Mouse (Mus musculus) limb, embryonic 14.5 days (tissue): ENCODE data around the gene Adamts1. TPM values are rescaled to one million over a fixed set of nuclear protein-coding genes. Genes with fewer than 3 reads are reported as not detected.

Source experiments
- ATAC-seq: fragments of 200-750 bp; cut with Nextera tagmentation; 2 replicates; pipeline ENCODE4 v1.8.0; 2017; ENCODE audit warnings: low read depth, moderate number of reproducible peaks, moderate TSS enrichment; ENCODE audit not compliant: low FRiP score
- DNase-seq: peaks from one replicate; pipeline ENCODE4 v3.0.0-alpha.2; 2015; ENCODE audit warnings: low spot score
- H3K27ac ChIP-seq: fragments of 300-500 bp; sonication (generic); replicated peaks from 2 replicates; pipeline ENCODE4 v1.5.1; 2014; ENCODE audit warnings: low read depth, mild to moderate bottlenecking, low read length, moderate library complexity, mixed read lengths
- H3K27me3 ChIP-seq: fragments of 300-500 bp; sonication (generic); 2 replicates; pipeline ENCODE4 v1.6.1; 2014; ENCODE audit warnings: low read length, mixed read lengths; ENCODE audit not compliant: control insufficient read depth, insufficient read depth
- H3K36me3 ChIP-seq: fragments of 300-500 bp; sonication (generic); 2 replicates; pipeline ENCODE4 v1.6.1; 2014; ENCODE audit warnings: mild to moderate bottlenecking, low read length, moderate library complexity, mixed read lengths; ENCODE audit not compliant: control insufficient read depth, insufficient read depth
- H3K4me1 ChIP-seq: fragments of 300-500 bp; sonication (generic); 2 replicates; pipeline ENCODE4 v1.6.1; 2014; ENCODE audit warnings: antibody characterized with exemption, low read length, mixed read lengths; ENCODE audit not compliant: control insufficient read depth, insufficient read depth
- H3K4me2 ChIP-seq: fragments of 300-500 bp; sonication (generic); replicated peaks from 2 replicates; pipeline ENCODE4 v1.6.1; 2014; ENCODE audit warnings: low read depth, mild to moderate bottlenecking, low read length, moderate library complexity; ENCODE audit not compliant: severe bottlenecking
- H3K4me3 ChIP-seq: fragments of 300-500 bp; sonication (generic); replicated peaks from 2 replicates; pipeline ENCODE4 v1.5.1; 2014; ENCODE audit warnings: low read length
- H3K9ac ChIP-seq: fragments of 300-500 bp; sonication (generic); 2 replicates; pipeline ENCODE4 v1.6.1; 2014; ENCODE audit warnings: mild to moderate bottlenecking, low read depth, low read length, moderate library complexity; ENCODE audit not compliant: severe bottlenecking
- H3K9me3 ChIP-seq: fragments of 300-500 bp; sonication (generic); 2 replicates; pipeline ENCODE4 v1.6.1; 2016; ENCODE audit warnings: low read length; ENCODE audit not compliant: control insufficient read depth
- POLR2A ChIP-seq: fragments of 200-500 bp; IDR thresholded peaks from 2 replicates; pipeline ENCODE4 v1.8.0; 2012; ENCODE audit warnings: inconsistent platforms, mild to moderate bottlenecking, moderate library complexity, borderline replicate concordance; ENCODE audit not compliant: insufficient read depth, insufficient read length; ENCODE audit errors: extremely low read depth
- WGBS: fragments of 180-500 bp; shearing (Covaris S2); extraction: QIAGEN DNeasy Blood & Tissue Kit; methylation state at CpG from one replicate; pipeline ENCODE4 v1.1.7; 2014; 5-methylcytosine and 5-hydroxymethylcytosine counted together
- polyA plus RNA-seq, 2 experiments: library from polyadenylated mRNA; depleted of rRNA in 1 of 2; stranded (reverse) in 1 of 2; unstranded in 1 of 2; fragments of >200 nt; fragmentation: Nextera tagmentation in 1 of 2; extraction: Ambion mirVana in 1 of 2; gene quantifications; 2 replicates each; pipeline versions ENCODE4 v1.2.1 to v1.2.3; 2012 to 2014

Gene Adamts1
- polyA plus RNA-seq, 2 experiments = 43.0 to 43.1 TPM

- H3K4me1 ChIP-seq = peaks cover 4% of the 10 kb centered on the region; the same call in 1 of the 2 replicates
- peak overlapping the region; percentile 25; the same call in 1 of the 2 replicates for H3K4me2 ChIP-seq
- 18% methylated on average over 3 of the region's 3 CpGs for WGBS
- H3K27me3 ChIP-seq = no peaks in the 10 kb centered on the region
- TF ChIP-seq POLR2A = no peak
- H3K4me3 ChIP-seq = no peak overlapping the region
- no peaks in the 10 kb centered on the region for H3K9me3 ChIP-seq
- DNase-seq (peak; percentile 88), ATAC-seq (no peak)
- H3K36me3 ChIP-seq = no peaks in the 10 kb centered on the region
- H3K27ac ChIP-seq = no peak overlapping the region
- H3K9ac ChIP-seq = no peak overlapping the region
Measured at GRCm38 (mm10) chr16:85807072-85807471, 4.2 kb upstream of the Adamts1 start.

GRCm38 (mm10) chr16:85805581-85805980, 2.7 kb upstream of the Adamts1 start:
- no peak for DNase-seq
- peaks cover 4% of the 10 kb centered on the region; the same call in 1 of the 2 replicates for H3K4me1 ChIP-seq
- WGBS = 52% methylated on average over 2 of the region's 2 CpGs
- no peaks in the 10 kb centered on the region for H3K27me3 ChIP-seq
- H3K9ac ChIP-seq = no peak overlapping the region
- H3K4me3 ChIP-seq = no peak overlapping the region
- H3K4me2 ChIP-seq = no peak overlapping the region
- no peak for TF ChIP-seq POLR2A
- no peak for ATAC-seq
- H3K9me3 ChIP-seq = no peaks in the 10 kb centered on the region
- no peak overlapping the region for H3K27ac ChIP-seq
- H3K36me3 ChIP-seq = no peaks in the 10 kb centered on the region

DNA sequence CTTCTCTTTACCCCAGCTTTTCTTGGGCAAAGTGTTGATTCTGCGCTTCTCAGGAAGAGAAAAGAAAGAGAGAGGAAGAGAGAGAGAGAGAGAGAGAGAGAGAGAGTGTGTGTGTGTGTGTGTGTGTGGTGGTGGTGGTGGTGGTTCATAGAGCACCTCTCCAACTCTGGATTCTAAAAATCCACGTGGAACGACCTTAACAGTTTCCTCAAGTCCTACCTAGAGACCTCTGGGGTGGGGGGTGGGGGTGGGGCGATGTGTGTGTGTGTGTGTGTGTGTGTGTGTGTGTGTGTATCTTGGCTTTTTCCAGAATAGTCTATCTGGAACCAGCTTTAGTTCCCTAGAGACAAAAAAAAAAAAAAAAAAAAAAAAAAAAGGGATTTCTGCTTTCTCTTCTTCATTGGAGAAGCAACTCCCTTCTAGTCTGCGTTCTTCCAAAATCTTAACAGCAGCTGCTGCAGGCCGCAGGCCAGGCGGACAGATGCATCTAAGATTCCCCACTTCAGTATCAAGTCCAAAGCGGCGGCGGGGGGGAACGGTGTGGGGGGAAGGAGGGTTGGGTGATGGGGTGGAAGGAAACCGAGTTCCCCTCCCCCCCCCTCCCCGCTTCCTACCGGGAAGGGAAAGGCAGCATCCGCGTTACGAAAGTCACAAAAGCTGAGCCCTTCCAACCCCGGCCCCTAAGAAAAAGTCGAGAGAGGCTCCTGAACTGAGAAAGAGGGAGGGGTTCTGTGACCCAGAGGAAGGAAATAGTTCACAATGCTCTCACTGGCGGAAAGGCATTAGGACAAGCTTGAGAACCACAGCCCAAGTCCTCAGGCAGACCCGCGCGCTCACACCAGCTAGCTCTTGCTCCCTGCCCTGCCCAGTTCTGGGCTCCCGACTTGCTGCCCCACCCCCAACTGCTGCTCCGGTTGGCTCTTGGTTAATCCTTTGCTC, 969 bp upstream of the Adamts1 start:
- peak; percentile 28; the same call in 1 of the 2 replicates for ATAC-seq

DNA sequence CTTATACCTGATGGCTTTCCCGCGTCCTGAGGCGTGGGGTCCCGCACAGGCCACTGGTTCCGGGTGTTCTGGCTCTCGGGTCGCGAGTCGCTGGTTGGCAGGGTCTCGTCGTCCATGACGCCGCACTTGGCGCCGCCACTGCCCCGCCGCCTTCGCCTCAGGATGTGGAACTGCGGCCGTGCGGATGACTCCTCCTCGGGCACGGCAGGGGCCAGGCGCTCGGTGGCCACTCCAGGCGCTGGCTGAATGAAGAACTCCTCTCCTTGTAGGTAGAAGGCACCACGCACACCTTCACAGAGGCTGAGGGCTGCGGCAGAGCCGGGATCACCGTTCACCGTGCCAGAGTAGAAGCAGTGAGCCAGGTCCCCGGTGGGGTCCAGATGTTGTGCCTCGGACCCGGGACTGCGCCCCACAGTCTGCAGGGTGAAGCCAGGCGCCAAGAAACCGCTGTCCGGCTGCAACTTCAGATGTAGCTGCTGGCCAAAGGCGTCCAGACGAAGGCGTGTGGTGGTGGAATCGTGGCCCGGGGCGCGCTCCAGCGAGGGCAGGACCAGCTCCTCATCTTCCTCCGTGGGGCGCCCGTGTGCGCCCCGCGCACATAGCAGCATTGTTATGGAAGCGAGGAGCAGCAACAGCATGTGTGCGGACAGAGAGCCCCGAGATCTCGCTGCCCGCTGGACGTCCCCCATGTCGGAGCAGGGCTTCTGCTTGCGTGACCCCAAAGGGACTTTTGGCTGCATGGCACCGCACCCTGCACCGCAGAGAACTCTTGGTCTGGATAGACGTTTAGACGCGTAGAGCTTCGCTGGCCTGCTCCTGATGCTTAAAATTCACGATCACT, 722 bp downstream of the Adamts1 start:
- TF ChIP-seq POLR2A = no peak
- peak overlapping the region; percentile 79 for H3K27ac ChIP-seq
- DNase-seq (no peak), ATAC-seq (no peak)
- H3K4me1 ChIP-seq = peaks cover 17% of the 10 kb centered on the region
- H3K36me3 ChIP-seq = peaks cover 30% of the 10 kb centered on the region
- no peaks in the 10 kb centered on the region for H3K27me3 ChIP-seq
- WGBS = under 1% methylated on average over 65 of the region's 67 CpGs
- H3K9me3 ChIP-seq = no peaks in the 10 kb centered on the region
- H3K4me3 ChIP-seq = peak overlapping the region; percentile 83
- H3K4me2 ChIP-seq = peak overlapping the region; percentile 84
- peak overlapping the region; percentile 84 for H3K9ac ChIP-seq

More for the DNA sequence above, 969 bp upstream of the Adamts1 start:
- Histone ChIP-seq H3K4me2 (peak overlapping the region; percentile 84), H3K36me3 (peaks cover 14% of the 10 kb centered on the region), H3K4me3 (peak overlapping the region; percentile 83), H3K27ac (peak overlapping the region; percentile 79), H3K4me1 (peaks cover 15% of the 10 kb centered on the region), H3K27me3 (no peaks in the 10 kb centered on the region), H3K9me3 (no peaks in the 10 kb centered on the region), H3K9ac (peak overlapping the region; percentile 84)
- TF ChIP-seq POLR2A = peak; percentile 30; the same call in 1 of the 2 replicates
- 1% methylated on average over 25 of the region's 25 CpGs for WGBS
- peak; percentile 74 for DNase-seq

- WGBS = under 1% methylated on average over 22 of the region's 23 CpGs
- H3K27me3 ChIP-seq = no peaks in the 10 kb centered on the region
- H3K27ac ChIP-seq = peak overlapping the region; percentile 79
- ATAC-seq = peak; percentile 66
- no peaks in the 10 kb centered on the region for H3K9me3 ChIP-seq
- H3K9ac ChIP-seq = peak overlapping the region; percentile 84
- 0 out of 2 replicates have a peak, but pooled peaks have one; percentile 33 for TF ChIP-seq POLR2A
- peak overlapping the region; percentile 83 for H3K4me3 ChIP-seq
- peak; percentile 85 for DNase-seq
- peaks cover 39% of the 10 kb centered on the region for H3K36me3 ChIP-seq
- peaks cover 17% of the 10 kb centered on the region for H3K4me1 ChIP-seq
- H3K4me2 ChIP-seq = peak overlapping the region; percentile 84
Measured at GRCm38 (mm10) chr16:85801252-85801651, 1.7 kb downstream of the Adamts1 start.
